Mouse (Mus musculus): ENCODE results near the gene BC053393.
"Not testable (repeated sequence)": the region's sequence is repeated elsewhere in the genome, so short reads cannot be mapped to it uniquely, and the experiment has no call there.

- TF ChIP-seq CTCF, EP300 (IDR thresholded peaks at IDR 0.05; ENCODE audit: low read depth): not testable (repeated sequence)
These were observed 64.2 kb downstream of the BC053393 start for GRCm38 (mm10) chr11:46635516-46635915.

Measured in heart, postnatal 0 days (tissue).